Mouse (Mus musculus): ENCODE data around the gene Tbx1.

- TF ChIP-seq MAFK (IDR thresholded peaks at IDR 0.05; ENCODE audit: insufficient read depth, low read depth, low read length) (no peak), HCFC1 (IDR thresholded peaks at IDR 0.05; ENCODE audit: borderline replicate concordance, insufficient read depth, low read length) (no peak), ZNF384 (IDR thresholded peaks at IDR 0.05; ENCODE audit: low read depth, low read length) (no peak), CHD2 (IDR thresholded peaks at IDR 0.05; ENCODE audit: low read depth, low read length) (no peak), ZC3H11A (IDR thresholded peaks at IDR 0.05; ENCODE audit: borderline replicate concordance, low read depth, low read length) (no peak)
These were observed 1.3 kb downstream of the Tbx1 start for GRCm38 (mm10) chr16:18589080-18589621.
